Comparison of ENCODE assay signal across 8 mouse cellular contexts in genomic region chr2:5894843-5895570, GRCm38 (mm10). TPM values are rescaled to one million over a fixed set of nuclear protein-coding genes. Genes with fewer than 3 reads are reported as not detected.
A peak's percentile ranks its signal among the peaks of the same experiment; 100 is the strongest.
DNase-seq lines count a peak whose midpoint lies in the region; ATAC-seq and TF ChIP-seq lines count a peak whose summit lies in the region.

Gene Sec61a2, minus strand, starts transcription at chr2:5895432.

- H3K27ac ChIP-seq in bone marrow macrophage, adult 2 months (ENCODE audit: insufficient read depth, low read depth, low read length): peak within 1 kb of the TSS; percentile 48
- peak within 1 kb of the TSS; percentile 49 for H3K27ac ChIP-seq in embryonic fibroblast, embryonic 13.5 days (ENCODE audit: insufficient read depth, low read length)
- H3K27ac ChIP-seq in kidney, embryonic 14.5 days (ENCODE audit: low read depth, low read length): peak within 1 kb of the TSS; percentile 83
- H3K27ac ChIP-seq in limb, embryonic 15.5 days: peak within 1 kb of the TSS; percentile 87

- no peak for TF ChIP-seq CTCF in bone marrow macrophage, adult 2 months (IDR thresholded peaks at IDR 0.05; ENCODE audit: low read depth, low read length)
- TF ChIP-seq CTCF in embryonic fibroblast, embryonic 13.5 days (IDR thresholded peaks at IDR 0.05; ENCODE audit: borderline replicate concordance, insufficient read depth, low read length): no peak

- ATAC-seq in kidney, embryonic 14.5 days (ENCODE audit: low FRiP score, low TSS enrichment): peak; percentile 99
- peak; percentile 98 for ATAC-seq in limb, embryonic 15.5 days (ENCODE audit: insufficient number of reproducible peaks, low FRiP score, low TSS enrichment, low read depth)

- DNase-seq in 416B (ENCODE audit: low read depth): peak; percentile 96
- peak; percentile 93 to 97 for DNase-seq in heart, adult 9 months (ENCODE audit: low spot score in 2 of 2)
- DNase-seq in monocyte, adult 2 months (ENCODE audit: low read depth in 1 of 2, low spot score in 2 of 2): peak; percentile 96 to 97
- DNase-seq in spleen, postnatal 36 days (ENCODE audit: low spot score in 2 of 2): peak; percentile 97 to 98

- no peaks in the 10 kb centered on the region for H3K27me3 ChIP-seq in kidney, embryonic 14.5 days (ENCODE audit: control insufficient read depth, insufficient read depth, low read length)
- H3K27me3 ChIP-seq in limb, embryonic 15.5 days: no peaks in the 10 kb centered on the region

- peak; percentile 14; the same call in 1 of the 2 replicates for TF ChIP-seq POLR2A in bone marrow macrophage, adult 2 months (IDR thresholded peaks at IDR 0.05; ENCODE audit: borderline replicate concordance, low read depth, low read length)
- peak; percentile 100 for TF ChIP-seq POLR2A in embryonic fibroblast, embryonic 13.5 days (IDR thresholded peaks at IDR 0.05; ENCODE audit: low read depth, low read length)

- H3K36me3 ChIP-seq in kidney, embryonic 14.5 days (ENCODE audit: control insufficient read depth, insufficient read depth, low read length): peaks cover 14% of the 10 kb centered on the region
- peaks cover 23% of the 10 kb centered on the region for H3K36me3 ChIP-seq in limb, embryonic 15.5 days

- H3K4me3 ChIP-seq in bone marrow macrophage, adult 2 months (ENCODE audit: insufficient read depth, low read length): peak within 1 kb of the TSS; percentile 82
- peak within 1 kb of the TSS; percentile 93 for H3K4me3 ChIP-seq in embryonic fibroblast, embryonic 13.5 days (ENCODE audit: insufficient read depth, low read length)
- H3K4me3 ChIP-seq in kidney, embryonic 14.5 days (ENCODE audit: low read length): peak within 1 kb of the TSS; percentile 87
- H3K4me3 ChIP-seq in limb, embryonic 15.5 days: peak within 1 kb of the TSS; percentile 83

- H3K4me2 ChIP-seq in kidney, embryonic 14.5 days (replicated peaks; ENCODE audit: low read depth, low read length): peak within 1 kb of the TSS; percentile 72
- peak within 1 kb of the TSS; percentile 52 for H3K4me2 ChIP-seq in limb, embryonic 15.5 days

- peak within 1 kb of the TSS; percentile 90 for H3K9ac ChIP-seq in kidney, embryonic 14.5 days (ENCODE audit: low read depth, low read length)
- peak within 1 kb of the TSS; percentile 83 for H3K9ac ChIP-seq in limb, embryonic 15.5 days

- no peaks in the 10 kb centered on the region for H3K9me3 ChIP-seq in kidney, embryonic 14.5 days (ENCODE audit: control insufficient read depth, low read length)
- no peaks in the 10 kb centered on the region for H3K9me3 ChIP-seq in limb, embryonic 15.5 days

- H3K4me1 ChIP-seq in bone marrow macrophage, adult 2 months (ENCODE audit: control insufficient read depth, insufficient read depth, low read length): peaks cover 4% of the 10 kb centered on the region; the same call in 1 of the 2 replicates
- 0 out of 2 replicates have a peak, but pooled peaks cover 2% of the 10 kb centered on the region for H3K4me1 ChIP-seq in embryonic fibroblast, embryonic 13.5 days (ENCODE audit: control insufficient read depth, insufficient read depth, low read length)
- H3K4me1 ChIP-seq in kidney, embryonic 14.5 days (ENCODE audit: control insufficient read depth, insufficient read depth, low read length): peaks cover 6% of the 10 kb centered on the region; the same call in 1 of the 2 replicates
- peaks cover 8% of the 10 kb centered on the region; the same call in 1 of the 2 replicates for H3K4me1 ChIP-seq in limb, embryonic 15.5 days

- under 1% methylated on average over 62 of the region's 62 CpGs for WGBS in kidney, embryonic 14.5 days
- WGBS in limb, embryonic 15.5 days: under 1% methylated on average over 62 of the region's 62 CpGs

RNA-seq across cellular contexts. Expression of gene Sec61a2, which starts in this region (rescaled TPM):
- polyA plus RNA-seq in bone marrow macrophage, adult 2 months (2012; ENCODE audit: insufficient read depth, insufficient read length, missing spikeins): 20.8 and 24.5 TPM in 2 replicates
- polyA plus RNA-seq in embryonic fibroblast, embryonic 13.5 days (2011; ENCODE audit: insufficient read length, low read depth, missing spikeins): 65.9 and 80.0 TPM in 2 replicates
- polyA plus RNA-seq in kidney, embryonic 14.5 days (2014; fragmentation: Nextera tagmentation; extraction: Ambion mirVana): 85.3 and 102 TPM in 2 replicates
- polyA plus RNA-seq in limb, embryonic 15.5 days (2015; fragmentation: Nextera tagmentation; extraction: Ambion mirVana): 75.9 and 80.5 TPM in 2 replicates

Comparison
In these comparisons a context has a peak if more than half of its experiments do, and no peak if none do; other contexts are left out.
1. Peak in every context shown above with its lines: DNase-seq, ATAC-seq, H3K4me3 ChIP-seq and H3K27ac ChIP-seq.